Mouse (Mus musculus) thymus, adult 2 months (tissue): ENCODE measurements around the gene Rnf128.

ENCODE experiments used
- CTCF ChIP-seq: fragments of 200-500 bp; IDR thresholded peaks from 2 replicates; pipeline ENCODE4 v1.5.1; 2012; ENCODE audit warnings: mild to moderate bottlenecking, control low read depth, low read length, moderate library complexity, borderline replicate concordance; ENCODE audit not compliant: control insufficient read depth, poor library complexity, insufficient read depth; ENCODE audit errors: extremely low read depth
- POLR2A ChIP-seq: fragments of 200-500 bp; IDR thresholded peaks from 2 replicates; pipeline ENCODE4 v1.6.1; 2012; ENCODE audit warnings: mild to moderate bottlenecking, low read length, control low read depth, moderate library complexity; ENCODE audit not compliant: control insufficient read depth, poor library complexity, insufficient read depth; ENCODE audit errors: extremely low read depth

- TF ChIP-seq CTCF, result no peak
- TF ChIP-seq POLR2A, result no peak
Measured at GRCm38 (mm10) chrX:139562255-139562924, 726 bp upstream of the Rnf128 start.
